Mouse (Mus musculus) layer of hippocampus, adult 18-20 months (tissue): ENCODE measurements around the gene Rflnb. TPM values are rescaled to one million over a fixed set of nuclear protein-coding genes. Genes with fewer than 3 reads are reported as not detected.
A peak's percentile ranks its signal among the peaks of the same experiment; 100 is the strongest.

Source experiments
- DNase-seq, 2 experiments: peaks; one replicate each; pipeline ENCODE4 v3.0.0; 2022; ENCODE audit warnings: low spot score in 2 of 2
- total RNA-seq, 2 experiments: library from RNA; stranded (reverse); gene quantifications; 2 replicates each; pipeline ENCODE4 v1.2.3; 2021

The Rflnb gene
- total RNA-seq, 2 experiments from 2014 or later = 9.0 to 9.2 TPM

DNA sequence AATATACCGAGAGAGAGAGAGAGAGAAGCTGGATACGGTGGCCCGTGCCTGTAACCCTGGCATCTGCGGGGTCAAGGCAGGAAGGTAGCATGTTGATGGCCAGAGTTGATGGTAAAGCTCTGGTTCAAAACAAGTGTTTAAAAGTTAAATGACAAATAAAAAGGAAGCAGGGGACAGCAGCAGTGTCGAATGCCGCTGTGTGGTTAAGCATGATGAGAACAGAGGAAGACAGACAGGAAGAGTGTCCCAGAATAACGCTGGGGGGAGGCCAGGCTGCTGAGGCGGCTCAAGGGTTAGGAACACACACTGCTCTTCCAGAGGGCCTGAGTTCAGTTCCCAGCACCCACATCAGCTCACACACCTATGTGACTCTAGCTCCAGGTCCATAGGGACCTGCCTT is 35.1 kb downstream of the Rflnb start:
- no peak for DNase-seq

DNA sequence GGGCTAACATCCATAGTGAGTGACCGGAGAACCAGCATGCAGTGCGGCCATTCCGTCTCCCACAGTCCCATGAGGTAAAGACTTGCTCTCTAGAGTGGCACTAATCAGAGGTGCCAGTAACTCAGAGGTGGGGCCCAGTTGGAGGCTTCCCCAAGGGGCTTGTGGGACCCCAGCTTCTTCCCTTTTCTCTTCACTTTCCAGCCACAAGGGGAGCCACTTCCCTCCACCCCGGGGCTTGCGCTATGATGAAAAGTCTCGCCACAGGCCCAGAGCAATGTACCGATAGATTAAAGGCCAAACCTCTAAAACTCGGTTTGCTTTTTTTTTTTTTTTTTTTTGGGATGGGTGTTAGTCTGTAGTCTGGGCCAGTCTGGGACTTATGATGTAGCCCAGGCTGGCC is 35.7 kb downstream of the Rflnb start:
- DNase-seq = no peak

DNA sequence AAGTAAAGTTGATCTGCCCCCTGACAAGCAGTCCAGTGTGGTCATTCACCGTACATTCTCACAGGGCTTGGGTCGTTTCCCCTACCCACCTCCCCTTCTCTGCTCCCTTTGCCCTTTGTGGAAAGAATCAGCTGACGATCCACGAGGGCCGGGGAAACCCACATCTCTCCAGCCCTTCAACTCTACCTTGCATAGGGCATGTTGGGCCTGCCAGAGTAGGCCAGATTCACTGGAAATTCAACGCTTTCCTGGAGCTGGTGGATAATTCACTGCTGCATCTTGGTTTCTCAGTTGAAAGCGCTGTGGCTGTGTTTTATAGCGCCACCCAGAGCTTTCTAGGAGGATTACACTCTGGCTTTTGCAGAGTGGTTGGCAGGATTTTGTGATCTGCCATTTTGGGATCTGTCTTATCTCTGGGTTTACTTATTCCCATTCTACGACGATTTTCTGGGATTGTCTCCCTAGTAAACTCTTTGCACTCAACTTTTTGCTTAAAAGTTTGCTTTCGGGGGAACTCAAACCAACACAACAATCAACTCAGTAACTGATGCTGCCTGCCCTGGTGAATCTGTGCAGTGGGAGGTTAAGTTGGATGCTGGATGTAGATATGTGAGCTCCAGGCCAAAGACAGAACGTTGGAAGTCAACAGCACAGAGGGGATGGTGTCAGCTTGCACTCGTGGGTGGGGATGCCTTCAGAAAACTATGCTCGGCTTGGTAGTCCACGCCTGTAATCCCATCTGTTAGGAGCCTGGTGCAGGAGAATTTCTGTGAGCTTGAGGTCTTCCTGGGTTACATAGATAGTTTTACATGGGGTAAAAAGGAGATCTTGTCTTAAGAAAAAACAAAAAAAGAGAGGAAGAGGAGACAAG is 36.4 kb downstream of the Rflnb start:
- peak; percentile 40 to 80 for DNase-seq

DNA sequence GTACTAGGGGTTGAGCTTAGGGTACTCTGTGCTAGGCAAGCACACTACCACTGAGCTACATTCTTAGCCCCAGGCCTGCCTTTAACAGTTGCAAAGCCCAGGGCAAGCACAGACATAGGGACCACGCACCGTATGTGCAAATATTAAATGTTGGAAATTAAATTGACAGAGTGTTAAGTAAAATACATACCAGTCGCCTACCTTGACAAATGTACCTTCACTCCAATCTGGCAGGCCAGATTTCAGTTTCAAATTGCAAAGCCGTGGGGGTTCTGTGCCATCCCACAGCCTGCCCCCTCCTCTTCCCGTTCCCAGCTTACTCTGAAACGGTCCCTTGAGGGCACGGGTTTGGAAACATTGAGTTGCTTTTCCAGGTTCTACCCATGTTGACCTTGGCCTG is 41.6 kb downstream of the Rflnb start:
- DNase-seq = peak; percentile 40 to 85

DNA sequence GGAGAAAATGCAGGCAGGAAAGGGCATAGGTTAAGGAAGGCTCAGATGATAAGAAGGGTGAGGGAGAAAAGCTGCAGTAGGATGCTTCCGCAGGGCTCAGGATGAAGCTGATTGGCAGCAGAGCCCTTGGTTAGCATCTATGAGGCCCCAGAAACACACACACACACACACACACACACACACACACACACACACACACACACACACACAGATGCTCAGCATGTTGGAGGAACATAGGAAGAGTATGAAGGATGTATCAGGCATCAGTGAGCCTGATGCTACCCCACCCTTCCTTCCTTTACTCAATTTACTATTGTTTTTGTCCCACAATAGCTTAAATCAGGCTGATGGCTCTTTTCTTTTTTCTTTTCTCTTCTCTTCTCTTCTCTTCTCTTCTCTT is 43.0 kb downstream of the Rflnb start:
- no peak for DNase-seq

DNA sequence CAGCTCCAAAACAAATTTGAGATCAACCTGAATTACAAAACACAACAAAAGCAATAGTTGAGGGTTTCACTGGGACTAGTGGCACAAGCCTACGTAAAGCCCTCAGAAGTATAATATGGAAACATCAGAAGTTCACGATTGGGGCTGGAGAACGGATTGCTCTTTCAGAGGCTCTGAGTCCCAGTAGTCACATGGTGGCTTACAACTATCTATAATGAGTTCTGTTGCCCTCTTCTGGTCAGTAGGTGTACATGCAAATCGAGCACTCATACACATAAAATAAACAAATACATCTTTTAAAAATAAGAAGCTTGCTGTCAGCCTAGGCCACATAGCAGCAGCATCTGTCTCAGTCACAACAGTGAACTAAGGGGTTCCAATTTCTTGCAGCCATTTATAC is 44.4 kb downstream of the Rflnb start:
- no peak for DNase-seq

DNA sequence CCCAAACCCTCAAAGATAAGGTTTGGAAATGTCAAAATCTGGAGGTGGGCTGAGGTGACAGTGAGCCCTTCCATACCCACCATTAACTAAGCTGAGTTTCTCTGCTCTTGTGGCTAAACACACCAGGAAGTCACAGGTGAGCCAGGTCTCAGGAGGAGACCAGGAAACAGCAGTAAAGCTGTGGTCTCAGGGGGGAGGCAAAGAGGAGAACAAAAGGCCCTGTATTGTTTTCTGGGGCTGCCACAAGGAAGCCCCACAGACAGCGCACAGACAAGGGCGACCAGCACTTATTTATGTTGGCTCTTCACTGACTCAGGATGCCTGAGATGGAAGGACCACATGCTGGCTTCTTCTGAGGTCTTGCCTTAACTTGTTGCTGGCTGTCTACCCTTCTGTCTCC is 47.2 kb downstream of the Rflnb start:
- no peak for DNase-seq

DNA sequence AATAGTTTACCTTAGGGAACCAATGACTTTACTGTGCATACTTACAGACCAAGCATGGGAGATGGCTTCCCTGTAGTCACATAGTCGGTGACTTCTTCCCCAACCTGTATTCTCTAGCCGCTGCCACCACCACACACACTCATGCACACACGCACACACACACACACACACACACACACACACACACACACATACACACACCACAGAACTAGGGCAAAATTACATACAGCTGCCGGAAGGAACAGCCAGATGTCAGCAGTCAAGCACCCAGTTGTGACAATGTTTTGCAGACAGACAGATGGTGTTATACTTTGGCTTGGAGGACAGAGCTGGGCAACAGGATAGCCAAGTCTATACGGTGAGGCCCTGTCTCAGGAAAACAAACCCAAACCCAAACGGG is 49.5 kb downstream of the Rflnb start:
- DNase-seq = no peak

DNA sequence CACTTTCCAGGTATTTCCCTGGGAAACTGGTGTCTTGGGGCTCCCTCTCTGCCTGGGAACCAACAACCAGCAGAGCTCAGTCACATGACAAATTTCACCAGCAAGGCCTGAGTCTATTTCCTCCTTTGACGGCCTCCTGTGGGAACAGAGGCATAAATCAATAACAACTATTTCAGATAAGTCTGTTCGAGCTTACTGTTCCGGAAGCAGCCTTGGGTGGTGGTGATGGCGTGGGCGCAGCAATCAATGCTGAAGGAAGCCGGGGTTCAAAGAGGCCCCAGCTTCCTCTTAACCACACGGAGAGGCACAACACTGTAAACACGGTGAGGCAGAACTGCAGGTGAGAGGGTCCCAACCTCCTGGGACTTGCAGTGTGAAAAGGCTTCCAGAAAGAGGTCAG is 50.8 kb downstream of the Rflnb start:
- DNase-seq = no peak

DNA sequence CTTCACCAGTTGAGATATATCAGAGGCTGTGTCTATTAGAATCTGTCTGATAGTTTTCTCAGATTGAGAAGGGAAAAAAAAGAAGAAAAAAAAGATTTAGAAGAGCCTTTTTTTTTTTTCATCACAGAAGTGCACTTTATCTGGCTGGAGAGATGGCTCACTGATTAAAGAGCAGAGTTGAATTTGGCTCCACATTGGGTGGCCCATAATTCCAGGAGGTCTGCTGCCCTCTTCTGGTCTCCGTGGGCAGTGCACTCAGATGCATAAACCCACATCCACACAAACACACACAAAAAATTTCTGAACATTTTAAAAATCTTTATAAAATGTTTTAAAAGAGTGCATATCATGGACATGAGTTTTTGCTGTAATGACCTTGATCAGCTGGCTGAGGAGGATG is 53.6 kb downstream of the Rflnb start:
- no peak for DNase-seq

DNA sequence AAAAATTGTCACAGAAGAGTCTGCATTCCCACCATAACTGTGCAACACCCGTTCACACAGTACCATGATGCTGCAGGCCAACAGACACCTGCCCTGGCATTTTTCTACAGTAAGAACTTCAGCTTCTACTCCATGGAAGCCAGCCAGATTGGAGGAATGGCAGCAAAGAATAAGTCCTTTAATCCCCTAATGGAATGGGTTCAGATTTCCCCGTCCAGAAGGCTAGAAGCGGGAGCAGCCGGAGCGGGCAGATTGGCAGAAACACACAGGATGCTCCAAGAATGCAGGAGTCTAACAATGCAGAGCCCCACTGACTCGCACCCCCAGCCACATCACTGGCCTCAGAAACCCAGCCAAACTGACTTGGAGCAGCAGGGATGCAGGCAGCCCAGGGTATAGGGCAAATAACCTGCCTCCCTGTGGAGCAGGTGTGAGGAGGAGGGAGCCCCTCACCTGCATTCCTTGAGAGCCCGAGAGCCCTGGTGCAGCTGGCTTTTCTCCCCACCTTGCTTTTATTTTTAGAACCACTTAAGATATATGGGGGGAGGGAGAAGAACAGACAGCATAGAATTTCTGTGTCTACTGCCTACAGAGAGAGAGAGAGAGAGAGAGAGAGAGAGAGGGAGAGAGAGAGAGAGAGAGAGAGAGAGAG is 54.5 kb downstream of the Rflnb start:
- DNase-seq = no peak

DNA sequence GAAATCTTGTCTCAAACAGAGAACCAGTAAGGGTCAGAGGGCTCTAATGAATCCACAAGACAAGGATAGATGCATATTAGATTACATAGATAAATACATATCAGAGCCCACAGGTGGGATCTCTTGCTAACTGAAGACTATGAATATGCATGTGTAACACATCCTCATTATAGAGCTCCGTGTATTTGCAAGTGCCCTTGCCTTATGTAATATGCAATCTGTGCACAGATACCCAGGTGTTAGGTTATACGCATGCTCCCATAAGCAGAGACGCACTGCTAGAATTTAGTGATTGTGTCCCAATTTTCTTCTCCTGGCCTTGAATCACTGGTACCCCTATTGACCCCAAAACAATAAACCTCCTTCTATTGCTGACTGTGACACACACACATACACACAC is 55.4 kb downstream of the Rflnb start:
- peak in 1 of 2 experiments; percentile 50 for DNase-seq

DNA sequence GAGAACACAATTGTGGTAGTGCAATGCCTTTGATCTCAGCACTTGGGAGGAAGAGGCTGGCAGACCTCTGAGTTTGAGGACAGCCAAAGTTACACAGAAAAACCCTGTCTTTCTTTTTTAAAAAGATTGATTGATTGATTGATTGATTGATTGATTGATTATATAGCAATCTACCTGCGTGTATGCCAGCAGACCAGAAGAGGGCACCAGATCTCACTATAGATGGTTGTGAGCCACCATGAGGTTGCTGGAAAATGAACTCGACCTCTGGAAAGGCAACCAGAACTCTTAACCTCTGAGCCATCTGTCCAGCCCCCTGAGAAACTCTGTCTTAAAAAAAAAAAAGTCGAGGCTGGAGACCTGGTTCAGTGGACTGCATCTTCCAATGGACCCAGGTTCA is 57.0 kb downstream of the Rflnb start:
- no peak for DNase-seq

Other genes starting within 250 kb of the Rflnb start
- gene Doc2b, start 231.7 kb downstream of the Rflnb start, total RNA-seq = 100 to 1,000 TPM; 105 to 115 TPM
- gene Rph3al, start 89.4 kb downstream of the Rflnb start, total RNA-seq = 1 to 10 TPM; 5.0 to 5.4 TPM
- 1 to 10 TPM; 2.1 to 3.8 TPM for gene 1700016K19Rik, start 27.9 kb downstream of the Rflnb start, total RNA-seq
- 100 to 1,000 TPM; 100 to 106 TPM for gene Vps53, start 151.9 kb upstream of the Rflnb start, total RNA-seq
- 10 to 100 TPM; 16.6 to 18.5 TPM for gene Fam57a, start 151.9 kb upstream of the Rflnb start, total RNA-seq
- gene Dbil5, start 189.8 kb upstream of the Rflnb start, total RNA-seq = 1 to 10 TPM in 1 of 2 experiments, not detected in 1; 1.0 TPM
- 1 to 10 TPM; 7.5 to 8.7 TPM for gene Gemin4, start 189.9 kb upstream of the Rflnb start, total RNA-seq
- 10 to 100 TPM; 17.6 to 17.7 TPM for gene Mrm3, start 215.9 kb upstream of the Rflnb start, total RNA-seq
- 10 to 100 TPM; 54.2 to 54.3 TPM for gene Glod4, start 215.9 kb upstream of the Rflnb start, total RNA-seq